Mouse (Mus musculus) left cerebral cortex, postnatal 25 days (tissue): ENCODE results near the gene Azin2. TPM values are rescaled to one million over a fixed set of nuclear protein-coding genes. Genes with fewer than 3 reads are reported as not detected.

Source experiments
- DNase-seq, 2 experiments: peaks; one replicate each; pipeline ENCODE4 v3.0.0; 2022; ENCODE audit warnings: low spot score in 2 of 2, mixed read lengths in 1 of 2
- intact Hi-C: fragments of 180-260 bp; cut with DNase I; formaldehyde crosslinking; loops from one replicate; pipeline ENCODE4 v1.15.1; 2025
- total RNA-seq, 2 experiments: library from RNA; stranded (reverse); gene quantifications; 2 replicates each; pipeline ENCODE4 v1.2.3; 2021

Gene Azin2
- total RNA-seq, 2 experiments from 2014 or later: 48.8 to 51.4 TPM

GRCm38 (mm10) chr4:128949470-128950005 lies 12.7 kb downstream of the Azin2 start:
- peak in 1 of 2 experiments; percentile 48 for DNase-seq
- intact Hi-C loops: no loop called here

GRCm38 (mm10) chr4:128948137-128948674 lies 14.0 kb downstream of the Azin2 start:
- DNase-seq: no peak
- intact Hi-C loops: no loop called here

GRCm38 (mm10) chr4:128947326-128947933 lies 14.8 kb downstream of the Azin2 start:
- intact Hi-C loops: no loop called here
- no peak for DNase-seq

- no peak for DNase-seq
- intact Hi-C loops: no loop called here
Measured at GRCm38 (mm10) chr4:128946736-128947135, 15.5 kb downstream of the Azin2 start.

GRCm38 (mm10) chr4:128942346-128942745 lies 19.9 kb downstream of the Azin2 start:
- intact Hi-C loops: no loop called here
- DNase-seq: no peak

GRCm38 (mm10) chr4:128935595-128935994 lies 26.6 kb downstream of the Azin2 start:
- intact Hi-C loops: no loop called here
- DNase-seq: no peak

- DNase-seq: no peak
- intact Hi-C loops: no loop called here
Measured at GRCm38 (mm10) chr4:128932783-128933182, 29.5 kb downstream of the Azin2 start.

- peak; percentile 84 to 93 for DNase-seq
- intact Hi-C loops: no loop called here
Measured at GRCm38 (mm10) chr4:128924841-128925606, 37.2 kb downstream of the Azin2 start.

- peak; percentile 28 to 60 for DNase-seq
Measured at GRCm38 (mm10) chr4:128923603-128924002, 38.6 kb downstream of the Azin2 start.

GRCm38 (mm10) chr4:128919106-128919505 lies 43.1 kb downstream of the Azin2 start:
- intact Hi-C loops: no loop called here
- no peak for DNase-seq

More at GRCm38 (mm10) chr4:128923603-128924002, 38.6 kb downstream of the Azin2 start:
- intact Hi-C loops: no loop called here

GRCm38 (mm10) chr4:128918187-128918586 lies 44.1 kb downstream of the Azin2 start:
- intact Hi-C loops: no loop called here
- no peak for DNase-seq

- intact Hi-C loops: no loop called here
- no peak for DNase-seq
Measured at GRCm38 (mm10) chr4:128917756-128918155, 44.5 kb downstream of the Azin2 start.

GRCm38 (mm10) chr4:128917119-128917518 lies 45.1 kb downstream of the Azin2 start:
- intact Hi-C loops: no loop called here
- no peak for DNase-seq

GRCm38 (mm10) chr4:128913794-128914193 lies 48.4 kb downstream of the Azin2 start:
- intact Hi-C loops: no loop called here
- no peak for DNase-seq

GRCm38 (mm10) chr4:128912085-128912484 lies 50.2 kb downstream of the Azin2 start:
- intact Hi-C loops: no loop called here
- no peak for DNase-seq

GRCm38 (mm10) chr4:128910276-128911063 lies 51.8 kb downstream of the Azin2 start:
- intact Hi-C loops: no loop called here
- no peak for DNase-seq

GRCm38 (mm10) chr4:128909378-128909831 lies 52.8 kb downstream of the Azin2 start:
- DNase-seq: no peak
- intact Hi-C loops: no loop called here

- intact Hi-C loops: no loop called here
Measured at GRCm38 (mm10) chr4:128908586-128909377, 53.5 kb downstream of the Azin2 start.

More at GRCm38 (mm10) chr4:128908586-128909377, 53.5 kb downstream of the Azin2 start:
- DNase-seq: peak; percentile 48 to 59
